Mouse (Mus musculus) neural tube, embryonic 11.5 days (tissue): ENCODE measurements at regions not wholly inside any gene's neighbourhood (a gene's known extent, or its start where the extent isn't known, plus 50 kb on each side); places are given as distances from the start of the nearest gene placed in this dataset.

ENCODE experiments used
- ATAC-seq: fragments of 200-750 bp; cut with Nextera tagmentation; 2 replicates; pipeline ENCODE4 v1.8.0; 2017; ENCODE audit warnings: moderate number of reproducible peaks, mild to moderate bottlenecking, moderate TSS enrichment, moderate library complexity; ENCODE audit not compliant: insufficient read depth, low FRiP score, low TSS enrichment
- DNase-seq: peaks from one replicate; pipeline ENCODE4 v3.0.0-alpha.2; 2015; ENCODE audit warnings: low spot score
- H3K27ac ChIP-seq: fragments of 300-500 bp; sonication (generic); 2 replicates; pipeline ENCODE4 v1.5.1; 2014; ENCODE audit warnings: low read depth, mild to moderate bottlenecking, low read length
- H3K27me3 ChIP-seq: fragments of 300-500 bp; sonication (generic); 2 replicates; pipeline ENCODE4 v1.6.1; 2014; ENCODE audit warnings: mild to moderate bottlenecking, low read length, mixed read lengths; ENCODE audit not compliant: control insufficient read depth, insufficient read depth
- H3K36me3 ChIP-seq: fragments of 300-500 bp; sonication (generic); 2 replicates; pipeline ENCODE4 v1.6.1; 2014; ENCODE audit warnings: mild to moderate bottlenecking, low read length, moderate library complexity, mixed read lengths; ENCODE audit not compliant: control insufficient read depth, insufficient read depth
- H3K4me1 ChIP-seq: fragments of 300-500 bp; sonication (generic); 2 replicates; pipeline ENCODE4 v1.6.1; 2014; ENCODE audit warnings: low read length, mixed read lengths; ENCODE audit not compliant: control insufficient read depth, insufficient read depth
- H3K4me2 ChIP-seq: fragments of 300-500 bp; sonication (generic); 2 replicates; pipeline ENCODE4 v1.6.1; 2014; ENCODE audit warnings: low read depth, mild to moderate bottlenecking, moderate library complexity
- H3K4me3 ChIP-seq: fragments of 300-500 bp; sonication (generic); 2 replicates; pipeline ENCODE4 v1.5.1; 2014; ENCODE audit warnings: low read depth, low read length
- H3K9ac ChIP-seq: fragments of 300-500 bp; sonication (generic); 2 replicates; pipeline ENCODE4 v1.6.1; 2014; ENCODE audit warnings: mild to moderate bottlenecking, low read length
- H3K9me3 ChIP-seq: fragments of 300-500 bp; sonication (generic); 2 replicates; pipeline ENCODE4 v1.6.1; 2016; ENCODE audit warnings: low read length; ENCODE audit not compliant: control insufficient read depth
- WGBS: fragments of 180-500 bp; shearing (Covaris S2); extraction: QIAGEN DNeasy Blood & Tissue Kit; methylation state at CpG from one replicate; pipeline ENCODE4 v1.1.7; 2014; 5-methylcytosine and 5-hydroxymethylcytosine counted together

DNA sequence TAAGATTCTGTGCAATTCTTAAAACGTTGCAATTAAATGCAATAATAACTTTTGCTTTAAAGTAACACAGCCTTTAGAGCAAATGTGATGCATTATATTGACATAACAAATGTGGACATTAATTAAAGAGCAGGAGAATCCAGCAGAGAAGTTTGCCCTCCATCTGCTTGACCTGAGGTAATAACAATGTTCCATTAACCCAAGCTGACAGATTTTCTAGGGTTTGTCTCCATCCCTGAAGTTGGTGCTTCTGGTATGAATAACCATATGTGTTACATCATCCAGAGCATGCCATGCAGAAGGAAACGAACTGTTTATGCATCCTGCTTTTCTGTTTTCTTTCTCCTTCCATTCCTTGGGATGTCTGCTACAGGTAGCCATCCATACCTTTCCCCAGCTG lies 414.0 kb downstream of the Anxa1 start:
- ATAC-seq (no peak), DNase-seq (no peak)
- Histone ChIP-seq H3K4me1 (no peaks in the 10 kb centered on the region), H3K36me3 (no peaks in the 10 kb centered on the region), H3K9me3 (no peaks in the 10 kb centered on the region), H3K4me3 (no peak overlapping the region), H3K27me3 (no peaks in the 10 kb centered on the region), H3K4me2 (no peak overlapping the region), H3K27ac (no peak overlapping the region), H3K9ac (no peak overlapping the region)
- WGBS = 61% methylated on average over 2 of the region's 2 CpGs

GRCm38 (mm10) chr19:19969780-19970512 lies 420.8 kb downstream of the Anxa1 start:
- no peaks in the 10 kb centered on the region for H3K9me3 ChIP-seq
- no peak overlapping the region for H3K27ac ChIP-seq
- no peak overlapping the region for H3K9ac ChIP-seq
- no peak for ATAC-seq
- H3K4me2 ChIP-seq = no peak overlapping the region
- WGBS = 91% methylated on average over 3 of the region's 3 CpGs
- DNase-seq = no peak
- no peaks in the 10 kb centered on the region for H3K36me3 ChIP-seq
- H3K4me1 ChIP-seq = no peaks in the 10 kb centered on the region
- H3K4me3 ChIP-seq = no peak overlapping the region
- H3K27me3 ChIP-seq = no peaks in the 10 kb centered on the region

GRCm38 (mm10) chr19:19969335-19969734 lies 421.4 kb downstream of the Anxa1 start:
- Histone ChIP-seq H3K27ac (no peak overlapping the region), H3K9ac (no peak overlapping the region), H3K36me3 (no peaks in the 10 kb centered on the region), H3K4me2 (no peak overlapping the region), H3K27me3 (no peaks in the 10 kb centered on the region), H3K4me1 (no peaks in the 10 kb centered on the region), H3K4me3 (no peak overlapping the region), H3K9me3 (no peaks in the 10 kb centered on the region)
- ATAC-seq (no peak), DNase-seq (no peak)
- 86% methylated on average over 5 of the region's 5 CpGs for WGBS

GRCm38 (mm10) chr19:19945247-19945646 lies 445.5 kb downstream of the Anxa1 start:
- Histone ChIP-seq H3K9me3 (no peaks in the 10 kb centered on the region), H3K4me1 (no peaks in the 10 kb centered on the region), H3K36me3 (no peaks in the 10 kb centered on the region), H3K4me3 (no peak overlapping the region), H3K27me3 (no peaks in the 10 kb centered on the region), H3K9ac (no peak overlapping the region), H3K4me2 (no peak overlapping the region), H3K27ac (no peak overlapping the region)
- DNase-seq (no peak), ATAC-seq (no peak)
- 86% methylated on average over 1 of the region's 1 CpGs for WGBS

DNA sequence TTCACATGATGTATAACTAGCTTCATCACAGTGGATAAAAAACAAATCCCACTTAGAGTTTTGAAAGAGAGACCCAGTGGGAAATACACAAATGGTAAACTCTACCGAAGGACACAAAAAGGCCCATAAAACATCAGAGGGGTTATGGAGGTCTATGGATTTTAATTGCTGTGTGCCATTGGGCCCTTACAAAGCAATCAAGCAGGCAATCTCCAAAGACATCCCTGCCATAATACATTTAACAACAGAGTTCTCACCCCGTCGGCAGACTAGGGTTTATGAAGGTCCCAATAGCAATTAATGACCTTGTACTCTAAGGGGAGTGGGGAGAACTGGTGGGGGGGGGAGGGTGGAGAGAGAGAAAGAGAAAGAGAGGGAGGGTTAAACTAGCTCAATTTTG lies 448.0 kb downstream of the Anxa1 start:
- H3K9ac ChIP-seq = no peak overlapping the region
- no peak overlapping the region for H3K4me3 ChIP-seq
- H3K27ac ChIP-seq = no peak overlapping the region
- H3K4me2 ChIP-seq = no peak overlapping the region
- H3K27me3 ChIP-seq = no peaks in the 10 kb centered on the region
- no peak for ATAC-seq
- DNase-seq = no peak
- no peaks in the 10 kb centered on the region for H3K9me3 ChIP-seq
- no peaks in the 10 kb centered on the region for H3K4me1 ChIP-seq
- H3K36me3 ChIP-seq = no peaks in the 10 kb centered on the region
- WGBS = 46% methylated on average over 3 of the region's 3 CpGs

DNA sequence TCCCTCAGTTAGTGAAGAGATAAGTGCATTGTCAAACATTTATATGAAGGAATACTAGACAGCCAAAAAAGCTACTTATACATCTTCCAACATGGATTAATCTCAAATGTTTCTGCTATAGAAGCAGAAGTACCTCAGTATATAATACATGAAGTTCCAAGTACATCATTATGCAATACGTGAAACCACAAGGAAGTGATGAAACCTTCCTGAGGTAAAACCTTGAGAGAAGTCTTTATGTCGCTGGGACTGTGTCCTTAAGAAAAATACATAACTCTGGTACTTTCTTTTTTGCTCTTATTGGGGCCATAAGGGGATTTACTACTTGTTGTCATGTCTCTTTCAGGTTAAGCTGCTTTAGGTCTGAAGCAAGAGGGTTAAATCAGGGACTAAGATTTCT lies 469.6 kb downstream of the Anxa1 start:
- ATAC-seq (no peak), DNase-seq (no peak)
- no peak overlapping the region for H3K27ac ChIP-seq
- no peak overlapping the region for H3K4me3 ChIP-seq
- no peak overlapping the region for H3K9ac ChIP-seq
- WGBS = 80% methylated on average over 2 of the region's 2 CpGs
- H3K4me1 ChIP-seq = no peaks in the 10 kb centered on the region
- H3K36me3 ChIP-seq = no peaks in the 10 kb centered on the region
- no peak overlapping the region for H3K4me2 ChIP-seq
- no peaks in the 10 kb centered on the region for H3K27me3 ChIP-seq
- H3K9me3 ChIP-seq = no peaks in the 10 kb centered on the region

- WGBS = 87% methylated on average over 8 of the region's 8 CpGs
- Histone ChIP-seq H3K4me3 (no peak overlapping the region), H3K9ac (no peak overlapping the region), H3K9me3 (no peaks in the 10 kb centered on the region), H3K36me3 (no peaks in the 10 kb centered on the region), H3K27me3 (no peaks in the 10 kb centered on the region), H3K27ac (no peak overlapping the region), H3K4me1 (no peaks in the 10 kb centered on the region), H3K4me2 (no peak overlapping the region)
- no peak for DNase-seq
- no peak for ATAC-seq
These were observed 504.6 kb downstream of the Anxa1 start for GRCm38 (mm10) chr19:19885933-19886710.

- Histone ChIP-seq H3K27ac (no peak overlapping the region), H3K27me3 (no peaks in the 10 kb centered on the region), H3K4me2 (no peak overlapping the region), H3K4me3 (no peak overlapping the region), H3K9me3 (no peaks in the 10 kb centered on the region), H3K36me3 (no peaks in the 10 kb centered on the region), H3K9ac (no peak overlapping the region), H3K4me1 (no peaks in the 10 kb centered on the region)
- ATAC-seq (no peak), DNase-seq (no peak)
These were observed 509.8 kb downstream of the Anxa1 start for GRCm38 (mm10) chr19:19880895-19881294.

GRCm38 (mm10) chr19:19848152-19848551 lies 542.6 kb downstream of the Anxa1 start:
- H3K27me3 ChIP-seq = no peaks in the 10 kb centered on the region
- 78% methylated on average over 4 of the region's 4 CpGs for WGBS
- H3K4me3 ChIP-seq = no peak overlapping the region
- H3K4me1 ChIP-seq = no peaks in the 10 kb centered on the region
- no peak overlapping the region for H3K9ac ChIP-seq
- no peaks in the 10 kb centered on the region for H3K36me3 ChIP-seq
- H3K9me3 ChIP-seq = no peaks in the 10 kb centered on the region
- no peak overlapping the region for H3K27ac ChIP-seq
- H3K4me2 ChIP-seq = no peak overlapping the region
- ATAC-seq (no peak), DNase-seq (no peak)
